Mouse (Mus musculus) brain, embryonic 14.5 days (tissue): Measurements from ENCODE around the gene Slc4a2.

Source experiments
- CTCF ChIP-seq: fragments of 200-500 bp; IDR thresholded peaks from 2 replicates; pipeline ENCODE4 v1.5.1; 2012; ENCODE audit warnings: inconsistent platforms, mild to moderate bottlenecking, moderate library complexity, borderline replicate concordance; ENCODE audit not compliant: insufficient read depth, insufficient read length; ENCODE audit errors: extremely low read depth
- POLR2A ChIP-seq: fragments of 200-500 bp; IDR thresholded peaks from 2 replicates; pipeline ENCODE4 v1.6.1; 2012; ENCODE audit warnings: mild to moderate bottlenecking, inconsistent platforms, borderline replicate concordance; ENCODE audit not compliant: poor library complexity, insufficient read depth, insufficient read length, severe bottlenecking; ENCODE audit errors: extremely low read depth

DNA sequence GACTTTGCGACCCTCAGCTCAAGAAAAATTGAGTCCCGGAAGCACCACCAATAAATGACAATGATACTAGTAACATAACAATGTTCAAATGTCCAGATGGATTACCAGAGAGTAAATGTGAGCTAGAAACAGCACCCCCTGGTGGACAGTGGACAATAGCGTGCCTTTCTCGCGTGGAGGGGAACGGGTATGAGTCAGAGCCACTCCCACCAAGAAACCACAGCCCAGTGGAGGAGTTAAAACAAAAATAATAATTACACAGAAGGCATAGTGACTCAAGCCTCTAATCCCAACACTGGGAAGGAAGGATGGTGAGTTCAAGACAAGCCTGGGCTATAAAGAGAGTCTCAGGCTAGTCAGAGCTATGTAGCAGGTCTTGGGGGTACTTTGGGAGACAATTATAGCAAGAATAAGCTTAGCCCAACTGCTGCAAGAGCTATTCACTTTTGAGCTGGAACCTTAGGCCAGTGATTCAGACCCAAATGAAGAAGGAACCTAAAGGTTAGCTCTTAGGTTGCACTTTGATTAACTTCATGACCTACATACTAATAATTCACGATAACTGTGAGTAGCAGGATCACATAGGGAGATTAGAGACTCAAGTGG lies 30.1 kb upstream of the Slc4a2 start, which contains the start of gene Abcb8:
- TF ChIP-seq POLR2A (no peak), CTCF (peak; percentile 85)
